Mouse (Mus musculus): Measurements from ENCODE around the gene Dnaja2. TPM values are rescaled to one million over a fixed set of nuclear protein-coding genes. Genes with fewer than 3 reads are reported as not detected.

Dnaja2 gene
- total and polyA plus RNA-seq, 2 experiments from 2014 or later: 87.3 to 164 TPM

- Histone ChIP-seq H3K9me3 (ENCODE audit: low read length) (no peaks in the 10 kb centered on the region), H3K9ac (no peak overlapping the region), H3K4me2 (ENCODE audit: low read depth) (no peak overlapping the region), H3K27ac (ENCODE audit: low read depth, low read length) (no peak overlapping the region), H3K27me3 (ENCODE audit: insufficient read depth, low read length) (no peaks in the 10 kb centered on the region), H3K4me3 (ENCODE audit: low read depth, low read length) (no peak overlapping the region), H3K36me3 (ENCODE audit: insufficient read depth) (peaks cover 14% of the 10 kb centered on the region), H3K4me1 (ENCODE audit: insufficient read depth) (no peaks in the 10 kb centered on the region)
- DNase-seq: no peak
- WGBS: 85% methylated on average over 4 of the region's 4 CpGs
- no peak for TF ChIP-seq CTCF (IDR thresholded peaks at IDR 0.05; ENCODE audit: low read depth)
- no peak for ATAC-seq
These were observed 22.3 kb downstream of the Dnaja2 start for GRCm38 (mm10) chr8:85532843-85533242.

GRCm38 (mm10) chr8:85531471-85531870, 23.7 kb downstream of the Dnaja2 start:
- Histone ChIP-seq H3K4me2 (ENCODE audit: low read depth) (no peak overlapping the region), H3K9ac (no peak overlapping the region), H3K27ac (ENCODE audit: low read depth, low read length) (no peak overlapping the region), H3K9me3 (ENCODE audit: low read length) (no peaks in the 10 kb centered on the region), H3K36me3 (ENCODE audit: insufficient read depth) (peaks cover 12% of the 10 kb centered on the region; the same call in 1 of the 2 replicates), H3K27me3 (ENCODE audit: insufficient read depth, low read length) (no peaks in the 10 kb centered on the region), H3K4me3 (ENCODE audit: low read depth, low read length) (no peak overlapping the region), H3K4me1 (ENCODE audit: insufficient read depth) (no peaks in the 10 kb centered on the region)
- no peak for DNase-seq
- ATAC-seq: no peak
- 91% methylated on average over 3 of the region's 3 CpGs for WGBS
- no peak for TF ChIP-seq CTCF (IDR thresholded peaks at IDR 0.05; ENCODE audit: low read depth)

- H3K4me2 ChIP-seq (ENCODE audit: low read depth): no peak overlapping the region
- no peaks in the 10 kb centered on the region for H3K9me3 ChIP-seq (ENCODE audit: low read length)
- no peak for ATAC-seq
- H3K4me1 ChIP-seq (ENCODE audit: insufficient read depth): no peaks in the 10 kb centered on the region
- 93% methylated on average over 1 of the region's 1 CpGs for WGBS
- H3K9ac ChIP-seq: no peak overlapping the region
- peaks cover 17% of the 10 kb centered on the region; the same call in 1 of the 2 replicates for H3K36me3 ChIP-seq (ENCODE audit: insufficient read depth)
- no peak for DNase-seq
- no peak overlapping the region for H3K27ac ChIP-seq (ENCODE audit: low read depth, low read length)
- no peak for TF ChIP-seq CTCF (IDR thresholded peaks at IDR 0.05; ENCODE audit: low read depth)
- no peaks in the 10 kb centered on the region for H3K27me3 ChIP-seq (ENCODE audit: insufficient read depth, low read length)
- no peak overlapping the region for H3K4me3 ChIP-seq (ENCODE audit: low read depth, low read length)
These were observed 24.4 kb downstream of the Dnaja2 start for GRCm38 (mm10) chr8:85530717-85531116.

GRCm38 (mm10) chr8:85528959-85529358, 26.2 kb downstream of the Dnaja2 start:
- Histone ChIP-seq H3K4me1 (ENCODE audit: insufficient read depth) (no peaks in the 10 kb centered on the region), H3K27ac (ENCODE audit: low read depth, low read length) (no peak overlapping the region), H3K9ac (no peak overlapping the region), H3K9me3 (ENCODE audit: low read length) (no peaks in the 10 kb centered on the region), H3K36me3 (ENCODE audit: insufficient read depth) (peaks cover 23% of the 10 kb centered on the region), H3K4me3 (ENCODE audit: low read depth, low read length) (no peak overlapping the region), H3K4me2 (ENCODE audit: low read depth) (no peak overlapping the region), H3K27me3 (ENCODE audit: insufficient read depth, low read length) (no peaks in the 10 kb centered on the region)
- DNase-seq (no peak), ATAC-seq (no peak)
- WGBS: 81% methylated on average over 3 of the region's 3 CpGs
- TF ChIP-seq CTCF (IDR thresholded peaks at IDR 0.05; ENCODE audit: low read depth): no peak

- ATAC-seq: no peak; the same call in 1 of the 2 replicates
- no peak overlapping the region for H3K27ac ChIP-seq (ENCODE audit: low read depth, low read length)
- H3K36me3 ChIP-seq (ENCODE audit: insufficient read depth): peaks cover 50% of the 10 kb centered on the region
- 35% methylated on average over 6 of the region's 6 CpGs for WGBS
- peak; percentile 76 for DNase-seq
- no peaks in the 10 kb centered on the region for H3K4me1 ChIP-seq (ENCODE audit: insufficient read depth)
- H3K9ac ChIP-seq: no peak overlapping the region
- no peaks in the 10 kb centered on the region for H3K9me3 ChIP-seq (ENCODE audit: low read length)
- H3K4me2 ChIP-seq (ENCODE audit: low read depth): no peak overlapping the region
- no peak overlapping the region for H3K4me3 ChIP-seq (ENCODE audit: low read depth, low read length)
- peak; percentile 92 for TF ChIP-seq CTCF (IDR thresholded peaks at IDR 0.05; ENCODE audit: low read depth)
- H3K27me3 ChIP-seq (ENCODE audit: insufficient read depth, low read length): no peaks in the 10 kb centered on the region
These were observed 29.0 kb downstream of the Dnaja2 start for GRCm38 (mm10) chr8:85526105-85526504.

GRCm38 (mm10) chr8:85524086-85524485, 31.1 kb downstream of the Dnaja2 start:
- ATAC-seq: no peak
- 94% methylated on average over 7 of the region's 7 CpGs for WGBS
- peaks cover 67% of the 10 kb centered on the region for H3K36me3 ChIP-seq (ENCODE audit: insufficient read depth)

GRCm38 (mm10) chr8:85521332-85521731, 33.8 kb downstream of the Dnaja2 start:
- no peak for ATAC-seq
- H3K27ac ChIP-seq (ENCODE audit: low read depth, low read length): no peak overlapping the region
- peaks cover 88% of the 10 kb centered on the region for H3K36me3 ChIP-seq (ENCODE audit: insufficient read depth)
- no peak overlapping the region for H3K9ac ChIP-seq
- H3K4me2 ChIP-seq (ENCODE audit: low read depth): no peak overlapping the region
- WGBS: 94% methylated on average over 8 of the region's 8 CpGs
- no peak for DNase-seq
- H3K4me3 ChIP-seq (ENCODE audit: low read depth, low read length): no peak overlapping the region
- H3K9me3 ChIP-seq (ENCODE audit: low read length): no peaks in the 10 kb centered on the region
- no peaks in the 10 kb centered on the region for H3K4me1 ChIP-seq (ENCODE audit: insufficient read depth)
- H3K27me3 ChIP-seq (ENCODE audit: insufficient read depth, low read length): no peaks in the 10 kb centered on the region
- TF ChIP-seq CTCF (IDR thresholded peaks at IDR 0.05; ENCODE audit: low read depth): no peak

More at GRCm38 (mm10) chr8:85524086-85524485, 31.1 kb downstream of the Dnaja2 start:
- H3K9ac ChIP-seq: no peak overlapping the region
- H3K9me3 ChIP-seq (ENCODE audit: low read length): no peaks in the 10 kb centered on the region
- no peak overlapping the region for H3K4me3 ChIP-seq (ENCODE audit: low read depth, low read length)
- H3K4me2 ChIP-seq (ENCODE audit: low read depth): no peak overlapping the region
- no peaks in the 10 kb centered on the region for H3K27me3 ChIP-seq (ENCODE audit: insufficient read depth, low read length)
- no peaks in the 10 kb centered on the region for H3K4me1 ChIP-seq (ENCODE audit: insufficient read depth)
- H3K27ac ChIP-seq (ENCODE audit: low read depth, low read length): no peak overlapping the region
- no peak for DNase-seq
- no peak for TF ChIP-seq CTCF (IDR thresholded peaks at IDR 0.05; ENCODE audit: low read depth)

Measured in forebrain, postnatal 0 days (tissue).